Mouse (Mus musculus) stomach, postnatal 0 days (tissue): ENCODE measurements at regions not wholly inside any gene's neighbourhood (a gene's known extent, or its start where the extent isn't known, plus 50 kb on each side); places are given as distances from the start of the nearest gene placed in this dataset.

ENCODE experiments used
- CTCF ChIP-seq: IDR thresholded peaks from 2 replicates; pipeline ENCODE4 v1.5.1; 2016; ENCODE audit warnings: antibody characterized with exemption, low read depth, mild to moderate bottlenecking, moderate library complexity
- EP300 ChIP-seq: optimal IDR thresholded peaks from 2 replicates; pipeline ENCODE3; 2016; ENCODE audit warnings: antibody characterized with exemption

- TF ChIP-seq CTCF, result peak; percentile 90
- TF ChIP-seq EP300, result no peak
Observed at GRCm38 (mm10) chr4:106225184-106225862, 90.7 kb upstream of the Usp24 start.
